Mouse (Mus musculus): ENCODE results near the gene Misp.

DNA sequence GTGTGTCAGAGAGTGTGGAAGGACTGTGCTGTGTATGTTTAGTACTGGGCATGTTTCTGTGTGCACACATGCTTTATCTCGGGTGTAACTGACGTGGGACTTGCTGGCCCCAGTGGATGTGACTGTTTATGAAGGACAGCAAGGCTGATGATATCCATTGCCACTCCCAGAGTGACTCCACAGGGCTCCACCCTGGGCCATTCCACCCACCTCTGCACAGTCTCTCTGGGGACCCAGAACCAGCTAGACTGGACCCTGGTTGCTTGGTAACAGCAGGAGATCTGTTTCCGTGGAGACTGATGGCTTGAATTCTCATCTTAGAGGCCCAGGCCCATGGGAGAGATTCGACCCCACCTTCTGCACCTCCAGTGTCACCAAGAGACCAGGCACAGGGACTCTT lies 2.6 kb upstream of the Misp start:
- no peak for TF ChIP-seq CTCF (IDR thresholded peaks at IDR 0.05; ENCODE audit: low read depth, low read length)
- TF ChIP-seq POLR2A (IDR thresholded peaks at IDR 0.05; ENCODE audit: extremely low read depth, insufficient read depth, low read length) = no peak

Data from liver, adult 2 months (tissue).